Mouse (Mus musculus) ovary, postnatal 36 days (tissue): Measurements from ENCODE around the gene Anxa10.

Experiments used
- DNase-seq: peaks from one replicate; pipeline ENCODE4 v3.0.0; 2022; ENCODE audit warnings: low spot score, mixed read lengths

Anxa10 gene

DNA sequence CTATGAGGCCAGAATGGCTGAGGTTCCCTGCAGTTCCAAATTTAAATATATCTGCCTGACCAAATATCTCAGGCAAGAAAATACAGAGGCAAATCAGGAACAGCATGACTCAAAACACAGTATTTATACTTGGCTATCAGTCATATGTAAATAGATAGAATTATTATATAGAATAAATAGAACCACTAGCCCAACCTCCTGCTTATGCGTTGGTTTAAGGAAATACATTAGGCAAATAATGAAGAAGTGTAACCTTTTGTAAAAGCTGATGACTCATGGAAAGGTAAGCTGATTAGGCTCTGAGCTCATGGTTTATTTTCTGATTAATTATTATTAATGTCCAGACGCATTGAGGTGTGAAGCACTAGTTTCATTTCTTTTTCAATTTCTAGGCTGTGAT is at the start of gene Anxa10:
TSS of gene Anxa10 (minus strand) at position 53 of the 400 bp plus-strand sequence.
- no peak for DNase-seq

DNA sequence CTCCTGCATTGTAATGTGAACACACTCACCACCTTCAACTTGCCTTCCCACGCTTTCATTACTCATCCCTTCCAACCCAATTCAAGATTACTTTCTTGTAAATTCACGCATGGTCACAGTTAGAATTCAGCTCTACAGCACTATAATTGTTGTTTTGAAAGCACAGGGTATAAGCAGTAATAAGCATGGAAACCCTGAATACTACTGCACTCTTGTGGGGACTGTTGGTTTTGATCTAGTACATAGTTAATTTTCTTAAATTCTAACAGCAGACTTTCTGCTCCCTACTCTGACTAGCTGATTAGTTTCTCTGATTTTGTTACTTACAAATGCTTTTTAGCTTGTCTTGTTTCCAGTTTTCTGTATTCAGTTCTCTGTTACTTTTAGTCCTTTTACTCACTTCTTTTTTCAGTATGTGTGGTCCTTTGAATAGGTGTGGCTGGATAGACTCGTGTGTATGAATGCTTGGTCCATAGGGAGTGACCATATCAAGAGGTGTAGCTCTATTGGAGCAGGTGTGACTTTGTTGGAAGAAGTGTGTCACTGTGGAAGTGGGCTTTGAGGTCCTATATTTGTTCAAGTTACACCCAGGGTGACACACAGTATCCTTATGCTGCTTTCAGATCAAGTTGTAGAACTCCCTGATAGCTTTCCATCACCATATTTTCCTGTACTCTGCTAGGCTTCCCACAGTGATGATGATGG is 9.9 kb upstream of the Anxa10 start:
- no peak for DNase-seq

DNA sequence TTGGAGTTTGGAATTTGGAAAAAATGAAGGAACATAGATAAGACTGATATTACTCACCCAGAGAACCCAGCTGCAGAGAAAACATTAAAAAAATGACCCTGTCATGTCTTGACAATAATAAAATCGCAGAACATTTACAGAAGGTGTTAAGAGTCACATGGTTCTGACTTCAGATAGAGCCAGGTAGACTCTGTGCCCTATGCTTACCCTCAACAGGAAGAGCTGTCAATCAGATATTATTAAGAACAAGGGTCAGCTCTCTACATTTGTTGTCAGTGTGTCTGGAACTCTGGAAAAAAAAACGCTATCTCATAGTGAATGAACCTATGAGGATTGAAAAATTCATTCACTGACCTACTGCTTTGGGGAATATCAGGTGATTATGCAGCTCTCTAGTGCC is 25.7 kb downstream of the Anxa10 start:
- DNase-seq: no peak

DNA sequence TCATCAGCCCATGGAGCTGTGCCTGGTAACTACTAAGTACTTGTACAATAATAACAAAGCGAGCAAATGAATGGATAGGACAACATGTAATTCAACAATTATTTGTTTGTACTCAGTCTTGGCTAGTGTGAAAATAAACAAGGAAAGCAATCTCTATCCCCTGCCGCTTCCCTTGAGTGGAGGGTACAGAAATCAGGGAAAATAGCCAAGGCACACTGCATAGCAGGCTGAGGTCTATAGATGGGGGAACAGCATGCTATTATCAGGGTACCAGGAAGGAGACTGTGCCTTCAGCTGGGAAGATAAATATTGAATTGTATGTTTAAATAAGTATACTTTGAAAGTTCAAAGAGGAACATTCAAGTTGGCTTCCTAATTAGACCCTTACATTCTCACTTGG is 41.1 kb downstream of the Anxa10 start:
- no peak for DNase-seq

DNA sequence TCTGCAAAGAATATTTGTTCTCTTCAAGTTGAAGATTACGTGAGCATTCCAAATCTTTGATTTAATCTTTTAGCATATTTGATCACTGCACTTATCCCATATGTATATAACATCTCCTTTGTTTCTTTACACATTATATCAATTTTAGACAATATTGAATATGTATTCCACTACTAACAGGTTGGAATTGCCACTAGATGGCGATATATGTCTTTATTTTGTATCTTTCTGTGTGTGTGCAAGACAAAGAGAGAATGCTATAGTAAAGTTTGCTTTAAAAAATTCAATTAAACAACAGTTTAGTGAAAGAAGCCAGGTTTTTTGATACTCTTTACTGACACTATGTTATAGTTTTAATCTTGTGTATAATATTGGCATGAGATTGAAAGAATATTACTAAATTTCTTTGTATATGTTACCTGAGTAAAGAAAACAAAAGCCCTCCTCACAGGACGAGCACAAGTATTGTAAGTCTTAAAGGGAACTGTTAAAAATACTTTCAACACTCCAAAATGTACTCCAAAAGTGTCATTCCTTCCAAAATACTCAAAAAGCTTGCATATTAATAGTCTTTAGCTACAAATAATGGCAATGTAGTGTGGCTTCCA is 42.7 kb downstream of the Anxa10 start:
- no peak for DNase-seq

DNA sequence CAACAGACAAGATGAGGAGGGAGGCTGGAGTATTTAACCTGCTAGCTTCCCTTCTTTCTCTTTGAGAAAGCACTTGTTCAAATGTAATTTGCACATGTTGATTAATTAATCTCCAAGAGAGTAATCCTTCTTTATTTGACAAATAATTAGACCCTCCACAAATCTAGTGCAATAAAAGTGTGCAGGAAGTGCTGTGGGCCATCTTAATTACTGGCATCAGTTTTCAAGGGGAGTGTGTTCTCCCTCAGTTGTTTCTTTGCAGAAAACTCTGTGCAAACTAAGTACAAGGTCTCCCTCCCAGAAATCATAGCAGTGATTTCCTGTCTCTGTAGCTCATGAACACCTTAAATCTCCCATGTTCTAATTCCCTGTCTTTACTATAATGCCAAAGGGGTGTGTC is 54.6 kb downstream of the Anxa10 start:
- DNase-seq: no peak

DNA sequence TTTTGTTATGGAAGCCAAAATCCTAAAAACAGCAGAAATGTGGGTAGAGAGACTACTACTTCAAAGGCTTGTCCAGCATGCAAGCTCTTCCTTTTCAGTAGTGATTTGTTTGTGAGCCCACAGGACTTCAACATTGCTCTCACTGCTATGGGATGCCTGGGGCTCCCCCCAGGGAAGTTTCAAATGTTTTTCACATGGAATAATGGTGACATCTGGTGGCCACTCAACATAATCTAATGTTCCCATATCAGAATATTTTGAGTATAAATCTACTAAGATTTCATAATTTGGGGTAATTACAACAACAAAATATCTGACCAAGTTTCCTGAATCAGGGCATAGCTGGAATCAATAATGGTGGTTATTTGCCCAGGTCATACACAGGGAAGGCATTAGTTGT is 62.6 kb downstream of the Anxa10 start:
- no peak for DNase-seq

DNA sequence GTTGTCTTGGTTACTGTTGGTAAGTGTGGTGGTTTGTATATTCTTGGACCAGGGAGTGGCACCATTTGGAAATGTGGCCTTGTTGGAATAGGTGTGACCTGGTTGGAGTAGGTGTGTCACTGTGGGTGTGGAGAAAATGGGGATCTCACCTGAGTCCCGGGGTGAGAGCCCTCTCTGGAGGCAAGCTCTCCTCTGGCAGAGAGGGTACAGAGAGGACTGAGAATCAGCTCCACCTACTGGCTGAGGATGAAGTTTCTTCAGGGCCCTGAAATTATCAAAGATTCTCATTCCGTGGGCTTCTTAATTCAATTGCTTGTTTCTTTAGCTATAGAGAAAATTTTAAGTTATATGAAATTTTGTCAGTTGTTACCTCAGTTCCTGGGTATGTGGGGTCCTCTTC is 76.1 kb downstream of the Anxa10 start:
- DNase-seq: no peak

DNA sequence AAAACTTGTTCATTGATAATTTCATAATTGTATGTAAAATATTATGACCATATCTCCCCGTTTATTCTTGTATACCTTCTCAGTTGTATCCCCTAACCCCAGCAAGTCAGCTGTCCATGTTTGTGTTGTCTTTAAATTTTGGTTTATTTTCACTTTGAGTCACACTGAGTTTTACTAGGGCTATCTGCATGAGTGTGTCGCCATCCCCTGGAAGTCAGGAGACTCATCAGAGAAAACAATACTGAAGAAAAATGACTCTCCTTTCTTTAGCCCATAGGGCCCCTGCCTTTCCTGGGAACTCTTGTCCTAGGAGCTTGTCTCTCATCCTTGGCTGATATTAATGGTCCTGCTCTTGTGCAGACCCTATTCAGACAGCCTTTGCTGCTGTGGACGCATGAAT is 88.6 kb downstream of the Anxa10 start:
- DNase-seq: no peak

DNA sequence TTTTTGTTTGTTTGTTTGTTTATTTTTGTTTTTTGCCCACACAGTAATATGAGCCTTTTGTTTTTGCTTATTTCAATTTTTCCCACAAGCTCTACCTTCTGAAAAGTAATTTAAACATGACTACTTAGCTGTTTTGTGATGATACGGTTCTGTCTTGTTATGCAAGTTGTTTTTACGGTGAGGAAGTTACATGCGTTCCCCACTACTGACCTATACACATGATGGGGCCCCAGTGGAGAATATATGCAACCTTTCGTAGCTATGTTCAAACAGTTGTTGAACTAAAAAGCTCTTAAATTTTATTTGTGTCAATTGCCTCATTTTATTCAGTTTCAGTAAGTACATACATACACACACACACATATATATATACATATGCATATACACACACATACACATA is 108.4 kb downstream of the Anxa10 start:
- DNase-seq: no peak

DNA sequence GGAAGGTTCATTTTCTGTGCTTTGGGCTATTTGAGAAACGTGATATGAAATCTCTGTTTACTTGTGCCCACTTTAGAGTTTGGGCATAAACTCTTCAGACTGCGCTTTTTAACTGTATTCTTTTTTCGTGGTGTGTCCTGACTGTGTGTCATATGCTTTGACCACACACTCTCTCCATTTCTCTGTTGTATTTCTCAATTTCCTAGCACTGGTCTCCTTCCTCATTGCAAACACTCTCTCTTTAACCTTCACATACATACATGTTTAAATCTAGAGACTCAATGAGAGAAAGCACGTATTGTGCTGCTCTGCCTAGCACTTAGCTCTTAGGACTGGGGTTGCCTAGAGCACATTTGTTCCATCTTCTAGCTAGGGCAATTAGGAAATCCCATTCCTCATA is 108.8 kb downstream of the Anxa10 start:
- DNase-seq: no peak
